Mouse (Mus musculus) left cerebral cortex, adult 18-20 months (tissue): ENCODE measurements at regions not wholly inside any gene's neighbourhood (a gene's known extent, or its start where the extent isn't known, plus 50 kb on each side); places are given as distances from the start of the nearest gene placed in this dataset.

ENCODE experiments used
- DNase-seq, 2 experiments: peaks; one replicate each; pipeline ENCODE4 v3.0.0; 2021 to 2022; ENCODE audit warnings: low spot score in 2 of 2, mixed read lengths in 1 of 2

- no peak for DNase-seq
These were observed 80.2 kb downstream of the Dhrs2 start for GRCm38 (mm10) chr14:55301996-55302395.

DNA sequence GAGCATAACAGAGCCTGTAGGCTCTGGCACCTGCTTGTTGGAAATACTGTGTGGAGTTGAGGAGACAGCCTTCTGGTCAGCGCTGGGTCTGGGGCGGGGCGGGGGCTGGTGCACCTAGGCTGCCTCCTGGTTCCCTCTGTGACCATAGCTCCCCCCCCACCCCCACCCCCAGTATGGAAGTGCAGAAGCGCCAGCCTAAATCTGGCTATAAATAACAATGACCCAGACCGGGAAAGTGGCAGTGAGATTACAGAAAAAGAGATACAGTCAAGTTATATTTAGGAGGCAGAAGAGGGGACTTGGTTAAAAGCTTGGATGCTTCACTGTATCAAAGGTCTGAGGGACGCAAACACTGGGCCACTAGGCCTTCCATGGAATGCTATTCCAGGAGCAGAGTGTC is 91.8 kb downstream of the Dhrs2 start:
- no peak for DNase-seq

GRCm38 (mm10) chr14:55323897-55324296 is 102.1 kb downstream of the Dhrs2 start:
- no peak for DNase-seq

DNA sequence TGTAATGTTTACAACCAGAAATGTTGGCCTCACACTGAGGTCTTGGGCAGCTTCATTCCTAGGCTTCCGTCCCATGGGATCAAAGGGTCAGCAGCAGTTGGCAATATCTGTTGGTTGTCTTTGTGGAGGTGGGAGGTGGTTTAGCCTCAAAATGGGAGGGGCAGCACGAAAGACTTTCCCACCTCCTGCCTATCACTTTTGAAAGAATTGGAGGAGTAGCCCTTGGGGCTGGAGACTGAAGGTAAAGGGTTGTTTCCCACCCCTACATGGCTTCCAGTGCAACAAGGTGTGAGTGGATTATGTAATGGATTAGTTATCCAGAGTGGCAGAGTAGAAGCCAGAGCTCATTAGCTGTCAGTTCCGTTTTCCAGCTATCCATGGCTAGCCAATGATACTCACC is 102.5 kb downstream of the Dhrs2 start:
- DNase-seq, result no peak

GRCm38 (mm10) chr14:55333812-55334211 is 112.0 kb downstream of the Dhrs2 start:
- DNase-seq, result no peak

DNA sequence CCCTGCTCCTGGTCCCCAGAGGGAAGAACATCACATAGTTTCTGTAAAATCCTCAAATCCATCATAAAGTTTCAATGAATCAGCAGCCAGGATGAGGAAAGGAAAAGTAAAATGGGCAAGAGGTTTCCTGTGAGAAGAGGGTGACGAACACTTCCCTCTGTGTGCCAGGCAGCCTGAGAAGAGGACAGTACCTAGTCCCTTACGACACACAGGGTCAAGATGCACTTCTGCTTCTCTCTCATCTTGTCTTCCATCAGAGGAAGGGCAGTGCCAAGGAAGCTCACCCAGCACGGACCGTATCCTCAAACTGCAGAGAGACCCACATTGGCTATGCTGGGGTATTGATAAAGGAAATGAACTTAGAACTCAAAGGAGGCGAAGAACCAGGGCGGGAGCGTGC is 112.5 kb downstream of the Dhrs2 start:
- DNase-seq, result no peak

- no peak for DNase-seq
These were observed 113.8 kb downstream of the Dhrs2 start for GRCm38 (mm10) chr14:55335586-55335985.

- no peak for DNase-seq
These were observed 114.8 kb downstream of the Dhrs2 start for GRCm38 (mm10) chr14:55336451-55337195.

DNA sequence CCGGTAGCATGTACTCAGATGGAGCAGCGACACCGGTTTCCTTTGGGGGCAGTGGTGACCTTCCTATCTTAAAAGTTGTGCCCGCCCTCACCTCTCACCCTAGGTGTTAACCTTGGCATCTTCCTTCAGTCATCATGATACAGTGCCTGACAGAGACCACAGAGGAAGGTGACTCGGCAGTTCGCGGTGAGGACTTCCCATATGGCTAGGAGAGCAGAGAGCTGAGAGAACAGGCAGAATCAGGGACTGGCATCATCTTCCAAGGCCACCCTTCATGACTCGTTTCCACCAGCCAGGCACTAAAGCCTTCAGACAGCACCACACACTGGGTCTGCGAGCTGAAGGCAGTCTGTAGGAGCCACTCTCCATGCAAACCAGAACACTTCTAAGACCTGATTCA is 116.2 kb downstream of the Dhrs2 start:
- DNase-seq, result no peak

DNA sequence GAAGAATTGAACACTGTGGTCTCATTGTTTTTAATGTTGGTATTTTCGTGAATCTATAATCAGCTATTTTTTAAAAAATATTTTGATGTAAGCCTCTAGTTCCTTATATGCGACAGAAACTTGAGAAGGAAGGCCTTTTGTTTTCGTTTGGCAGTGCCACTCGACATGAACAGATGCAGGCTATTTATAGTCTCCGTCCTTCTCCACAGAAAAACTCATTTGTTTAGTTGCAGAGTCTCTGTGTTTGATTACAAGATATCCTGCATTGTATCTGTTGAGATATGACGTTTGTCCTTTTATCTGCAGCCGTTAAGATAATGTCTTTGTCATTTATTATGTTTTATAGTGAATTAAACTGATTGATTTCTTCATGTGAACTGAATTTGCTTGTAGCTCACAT is 116.7 kb downstream of the Dhrs2 start:
- DNase-seq, result no peak

DNA sequence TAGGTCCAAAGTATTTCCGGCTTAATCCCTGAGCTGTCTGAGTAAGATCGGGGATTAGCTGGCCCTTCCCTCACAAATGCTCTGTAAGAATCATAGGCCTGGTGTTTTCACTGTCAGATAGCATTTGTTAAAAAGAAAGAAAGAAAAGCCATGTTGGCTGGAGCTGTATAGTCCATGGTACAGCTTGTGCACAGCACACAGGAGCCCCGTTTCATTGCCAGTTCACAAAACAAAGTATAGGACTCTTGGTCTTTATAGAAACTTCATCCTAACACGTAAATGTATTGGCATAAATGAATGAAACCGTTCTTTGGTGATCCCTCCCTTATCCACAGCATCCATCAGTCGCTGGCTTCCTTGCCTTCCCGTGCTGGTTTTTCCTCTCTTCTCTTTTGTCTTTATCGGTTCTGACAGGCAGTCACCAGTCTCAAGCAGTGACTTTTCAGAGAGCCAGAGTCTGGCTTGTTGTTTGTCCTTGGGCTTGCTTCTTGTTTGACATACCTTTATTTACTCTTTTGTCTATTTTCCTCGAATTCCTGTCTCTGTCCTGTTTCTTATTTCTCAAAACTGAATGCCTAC is 117.3 kb downstream of the Dhrs2 start:
- DNase-seq, result no peak

GRCm38 (mm10) chr14:55343341-55343740 is 121.5 kb downstream of the Dhrs2 start:
- DNase-seq, result no peak

DNA sequence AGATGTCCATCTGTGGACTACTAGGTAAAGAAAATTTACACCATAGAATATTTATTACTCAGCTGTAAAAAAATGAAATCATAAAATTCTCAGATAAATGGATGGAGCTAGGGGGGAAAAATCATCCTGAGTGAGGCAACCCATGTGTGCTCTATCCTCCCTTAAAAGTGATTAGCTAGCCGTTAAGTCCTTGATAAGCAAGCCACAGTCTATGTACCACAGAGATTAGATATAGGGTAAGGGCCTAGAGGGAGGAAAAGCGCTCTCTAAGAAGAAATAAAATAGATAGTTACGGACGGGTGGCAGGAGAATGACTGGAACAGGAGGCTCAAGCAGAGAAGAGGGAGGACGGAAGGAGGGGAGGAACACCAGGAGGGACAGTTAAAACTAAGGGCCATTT is 122.1 kb downstream of the Dhrs2 start:
- DNase-seq, result no peak

DNA sequence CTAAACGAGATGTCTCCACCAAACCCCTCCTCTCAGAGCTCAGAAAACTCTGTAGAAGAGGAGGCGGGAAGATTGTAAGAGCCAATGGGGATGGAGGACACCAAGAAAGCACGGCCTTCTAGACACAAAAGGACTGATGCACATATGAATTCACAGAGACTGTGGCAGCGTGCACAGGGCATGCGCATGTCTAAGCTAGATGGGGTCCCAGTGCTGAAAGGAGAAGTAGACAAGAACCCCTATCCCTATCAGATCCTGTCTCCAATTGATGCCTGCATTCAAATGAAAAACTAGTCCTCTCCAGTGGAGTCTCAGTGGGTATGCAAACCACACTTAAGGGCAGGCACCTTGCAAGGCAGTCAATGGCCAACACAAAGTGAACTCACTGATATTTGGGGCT is 123.3 kb downstream of the Dhrs2 start:
- DNase-seq, result no peak

- no peak for DNase-seq
These were observed 126.3 kb downstream of the Dhrs2 start for GRCm38 (mm10) chr14:55348098-55348497.

DNA sequence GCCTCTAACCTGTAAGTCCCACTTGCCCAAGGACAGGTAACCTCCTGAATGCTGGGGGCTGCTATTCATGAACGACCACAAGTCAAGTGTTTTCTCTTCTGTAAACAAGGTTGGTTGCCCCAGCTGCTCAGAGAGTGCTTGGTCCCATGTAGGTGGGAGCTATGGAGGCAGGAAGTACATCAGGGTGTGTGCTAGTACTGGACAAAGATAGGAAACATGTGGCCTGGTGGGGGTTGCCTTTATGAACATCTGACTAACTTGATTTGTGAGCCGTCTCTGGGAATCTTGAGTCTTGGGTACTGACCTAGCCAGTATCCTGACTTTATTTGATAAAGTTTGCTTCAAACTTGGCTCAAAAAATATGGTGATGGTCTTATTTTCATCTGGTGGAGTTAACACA is 121.3 kb upstream of the Dhrs4 start:
- no peak for DNase-seq

DNA sequence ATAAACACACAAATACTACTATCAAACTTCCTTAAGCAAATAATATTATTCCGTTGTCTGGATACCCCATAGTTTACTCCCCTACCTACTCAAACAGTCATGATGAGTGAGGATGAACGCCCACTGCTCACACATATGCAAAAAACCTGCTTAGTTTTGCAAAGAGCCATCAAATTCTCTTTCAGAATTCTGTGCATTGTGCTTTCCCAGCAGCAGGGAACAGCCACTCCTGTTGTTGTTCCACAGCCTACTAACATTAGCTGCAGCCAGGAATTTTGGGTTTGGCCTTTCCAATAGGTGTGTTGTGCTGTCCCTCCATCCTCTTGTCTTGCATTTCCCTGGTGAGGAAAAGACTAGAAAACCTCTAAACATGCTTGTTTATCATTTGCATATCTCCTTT is 120.1 kb upstream of the Dhrs4 start:
- DNase-seq, result no peak

GRCm38 (mm10) chr14:55362316-55362715 is 116.2 kb upstream of the Dhrs4 start:
- DNase-seq, result no peak

DNA sequence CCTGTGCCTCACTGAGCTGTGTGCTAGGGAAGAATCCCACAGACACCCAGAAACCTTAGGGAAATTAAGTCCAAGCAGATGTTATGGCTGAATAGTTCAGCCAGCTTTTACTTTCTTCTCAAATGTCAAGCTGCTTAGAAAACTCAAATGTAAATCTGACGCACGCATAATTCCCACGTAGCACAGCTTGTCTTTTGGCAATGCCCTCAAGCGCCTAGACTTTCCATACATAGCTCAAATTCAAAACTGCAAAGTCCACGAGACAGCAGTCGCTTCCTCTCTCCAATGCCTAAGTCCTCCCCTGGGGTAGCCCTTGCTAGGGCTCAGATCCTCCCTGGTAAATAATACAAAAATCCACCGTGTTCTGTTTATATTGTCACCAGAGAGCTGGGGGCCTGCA is 115.8 kb upstream of the Dhrs4 start:
- no peak for DNase-seq

DNA sequence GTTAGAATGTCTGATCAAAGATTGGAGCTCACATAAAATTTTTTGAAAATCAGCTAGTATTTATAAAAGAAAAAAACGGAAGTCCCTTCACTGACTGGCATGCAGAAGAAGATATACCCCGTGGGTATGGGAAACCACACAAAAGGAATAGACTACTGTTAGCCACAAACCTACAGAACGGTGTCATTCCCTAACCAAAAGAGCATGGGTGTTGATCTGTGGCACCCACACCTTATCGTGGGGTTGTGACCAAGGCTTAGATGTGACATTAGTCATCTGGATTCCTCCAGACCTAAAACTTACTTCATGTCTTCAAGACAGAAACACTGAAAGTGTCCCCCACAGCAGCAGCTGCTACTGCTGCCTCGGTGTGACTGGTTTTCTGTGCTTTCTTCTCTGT is 108.2 kb upstream of the Dhrs4 start:
- no peak for DNase-seq

DNA sequence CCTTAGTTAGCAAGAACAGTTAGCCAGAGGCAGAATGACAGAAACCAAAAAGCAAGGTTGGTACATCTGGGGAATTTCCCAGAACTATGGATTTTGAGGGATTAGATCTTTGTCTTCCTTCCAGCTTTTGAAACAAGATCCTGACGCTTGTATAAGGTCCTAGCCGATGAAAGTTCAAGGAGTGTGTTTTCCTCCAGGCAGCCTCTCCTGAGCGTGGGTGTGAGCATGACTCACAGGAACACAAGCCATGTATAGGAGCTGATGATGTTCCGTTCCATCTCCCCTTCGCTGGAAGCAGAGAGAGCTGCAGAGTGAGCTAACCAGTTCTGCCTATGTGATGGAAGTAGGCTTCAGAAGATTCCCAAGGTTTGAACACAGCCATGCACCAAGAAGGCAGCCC is 105.6 kb upstream of the Dhrs4 start:
- DNase-seq, result peak; percentile 55 to 58

DNA sequence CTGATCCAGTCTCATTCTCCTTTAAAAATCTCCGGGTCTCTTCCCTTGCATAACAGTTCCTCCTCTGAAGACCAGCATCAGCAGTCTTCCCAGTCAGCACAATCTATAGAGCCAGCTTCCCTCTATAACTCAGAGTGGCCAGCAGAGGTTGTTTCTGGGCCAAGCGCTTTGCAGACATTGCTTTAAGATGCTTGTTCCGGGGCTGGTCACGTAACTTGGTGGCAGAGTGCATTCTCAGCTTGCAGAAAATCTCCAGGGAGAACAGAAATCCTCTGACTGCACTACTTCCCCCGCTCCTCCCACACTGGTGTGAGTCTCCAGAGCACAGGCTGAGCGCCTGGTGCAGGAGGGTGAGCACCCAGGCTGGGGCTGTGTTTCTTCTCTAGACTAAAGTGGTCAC is 91.8 kb upstream of the Dhrs4 start:
- DNase-seq, result peak; percentile 38 to 60

DNA sequence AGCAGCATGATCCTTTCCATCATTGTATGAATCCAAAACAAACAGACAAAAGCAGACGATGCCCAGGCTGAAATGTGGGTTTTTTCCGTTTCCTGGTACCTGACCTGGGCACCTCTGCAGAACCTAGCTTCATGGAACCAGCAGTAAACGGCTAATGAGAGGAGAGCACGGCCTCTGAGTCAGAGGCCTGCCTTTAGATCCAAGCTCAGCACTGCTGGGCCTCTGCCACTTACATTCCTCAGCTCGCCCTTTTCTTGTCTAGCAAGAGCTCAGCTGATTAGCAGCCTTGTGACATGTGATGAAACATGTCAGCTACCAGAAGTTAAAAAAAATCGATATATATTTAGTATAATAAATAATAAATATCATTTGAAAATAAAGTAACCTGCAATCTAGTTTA is 91.2 kb upstream of the Dhrs4 start:
- DNase-seq, result no peak
